Mouse (Mus musculus): Measurements from ENCODE around the gene Fbxo42.

GRCm38 (mm10) chr4:141098935-141099334 is 48.8 kb upstream of the Fbxo42 start:
- no peak for TF ChIP-seq GATA1 (IDR thresholded peaks at IDR 0.05; ENCODE audit: borderline replicate concordance, low read length)
- TF ChIP-seq FLI1 (IDR thresholded peaks at IDR 0.05; ENCODE audit: low read length) = no peak

Measured in megakaryocyte, embryonic 14.5 days (primary cell).